Mouse (Mus musculus) spleen, postnatal 10 days (tissue): Measurements from ENCODE around the gene Nat8f3.
"Not testable (repeated sequence)": the region's sequence is repeated elsewhere in the genome, so short reads cannot be mapped to it uniquely, and the experiment has no call there.

Source experiments
- DNase-seq, 2 experiments: peaks; one replicate each; pipeline ENCODE4 v3.0.0; 2021 to 2022; ENCODE audit warnings: low spot score in 2 of 2

The Nat8f3 gene

DNA sequence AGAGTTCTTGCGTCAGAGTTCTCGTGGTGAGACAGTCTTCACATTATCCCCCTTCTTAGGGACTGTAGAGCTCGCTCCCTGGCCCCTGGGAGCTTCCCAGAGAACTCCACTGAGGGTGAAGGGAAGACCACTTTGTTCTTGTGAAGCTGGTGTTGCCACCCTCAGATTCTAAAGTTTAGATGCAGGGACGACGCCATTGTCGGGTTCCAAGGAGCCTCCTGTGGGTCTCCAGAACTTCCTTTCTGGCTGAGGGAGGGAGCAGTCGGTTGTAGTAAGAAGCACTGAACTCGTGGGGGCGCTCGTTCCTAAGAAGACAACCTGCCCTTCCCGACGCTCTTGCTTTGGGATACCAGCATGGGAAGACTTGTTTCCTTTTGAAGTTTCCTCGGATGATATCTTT lies at the start of gene Nat8f3:
Nat8f3 (minus strand) TSS at position 223 of the 400 bp plus-strand sequence.
- peak in 1 of 2 experiments; percentile 18 for DNase-seq

- DNase-seq, result no peak
These were observed 47.8 kb upstream of the Nat8f3 start for GRCm38 (mm10) chr6:85813339-85813738.

- not testable (repeated sequence) for DNase-seq
These were observed 45.5 kb upstream of the Nat8f3 start for GRCm38 (mm10) chr6:85810942-85811537.

DNA sequence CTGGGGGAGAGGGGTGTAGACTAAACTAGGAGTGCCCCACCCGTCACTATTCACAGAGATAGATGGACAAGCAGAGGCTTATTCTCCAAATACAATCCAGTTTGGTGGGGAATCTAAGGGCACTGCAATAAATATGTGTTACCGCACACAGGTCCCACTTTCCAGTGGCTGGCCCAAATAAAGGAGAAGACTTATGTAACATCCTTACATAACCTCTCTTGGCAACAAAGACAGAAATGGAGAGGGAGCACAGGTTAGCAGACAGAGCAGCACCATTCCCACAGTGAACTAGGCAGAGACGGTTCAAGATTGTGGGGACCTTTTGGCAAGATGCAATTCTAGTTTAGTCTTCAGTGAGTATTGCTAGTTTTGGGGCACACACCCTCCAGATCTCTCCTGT lies 45.0 kb upstream of the Nat8f3 start:
- not testable (repeated sequence) for DNase-seq

GRCm38 (mm10) chr6:85809784-85810183 lies 44.2 kb upstream of the Nat8f3 start:
- not testable (repeated sequence) for DNase-seq

DNA sequence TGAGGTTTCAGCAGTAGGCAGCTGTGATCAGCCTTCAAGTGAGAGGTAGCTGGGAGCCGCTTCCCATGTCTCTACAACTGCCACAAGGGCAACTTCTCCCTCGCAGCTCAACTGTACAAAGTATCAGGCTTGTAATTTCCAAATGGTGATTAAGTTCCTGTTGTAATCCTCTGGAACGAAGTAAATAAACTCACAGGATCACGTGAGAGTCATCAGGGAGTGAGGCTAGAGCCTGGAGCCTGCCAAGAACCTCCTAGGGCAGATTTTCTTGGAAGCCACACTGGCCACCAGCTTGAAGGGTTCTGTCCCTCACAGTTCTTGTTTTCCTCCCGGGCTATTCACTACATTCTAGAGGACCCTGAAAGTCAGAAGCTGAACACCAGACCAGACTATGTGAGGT lies 37.6 kb upstream of the Nat8f3 start:
- DNase-seq, result not testable (repeated sequence)

GRCm38 (mm10) chr6:85763127-85764070 lies 2.2 kb downstream of the Nat8f3 start:
- DNase-seq, result not testable (repeated sequence)

DNA sequence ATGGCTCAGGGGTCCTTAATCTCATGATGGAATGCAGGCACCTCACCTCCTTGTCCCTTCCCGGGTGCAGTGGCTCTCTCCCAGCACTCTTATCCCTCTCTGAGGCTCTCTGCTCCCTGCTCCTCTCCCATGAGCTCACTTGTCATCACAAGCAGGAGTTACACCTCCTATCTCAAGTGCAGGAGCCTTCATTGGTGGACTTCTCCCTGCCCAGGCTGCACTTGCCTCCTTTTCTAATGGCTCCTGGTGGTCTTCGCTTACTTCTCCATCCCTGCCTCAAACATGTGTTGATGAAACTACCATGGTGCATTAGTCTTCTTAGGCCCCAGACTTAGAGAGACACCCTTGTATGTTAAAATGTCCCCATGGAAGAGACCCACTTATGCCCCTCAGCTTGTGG lies 2.9 kb downstream of the Nat8f3 start:
- not testable (repeated sequence) for DNase-seq

DNA sequence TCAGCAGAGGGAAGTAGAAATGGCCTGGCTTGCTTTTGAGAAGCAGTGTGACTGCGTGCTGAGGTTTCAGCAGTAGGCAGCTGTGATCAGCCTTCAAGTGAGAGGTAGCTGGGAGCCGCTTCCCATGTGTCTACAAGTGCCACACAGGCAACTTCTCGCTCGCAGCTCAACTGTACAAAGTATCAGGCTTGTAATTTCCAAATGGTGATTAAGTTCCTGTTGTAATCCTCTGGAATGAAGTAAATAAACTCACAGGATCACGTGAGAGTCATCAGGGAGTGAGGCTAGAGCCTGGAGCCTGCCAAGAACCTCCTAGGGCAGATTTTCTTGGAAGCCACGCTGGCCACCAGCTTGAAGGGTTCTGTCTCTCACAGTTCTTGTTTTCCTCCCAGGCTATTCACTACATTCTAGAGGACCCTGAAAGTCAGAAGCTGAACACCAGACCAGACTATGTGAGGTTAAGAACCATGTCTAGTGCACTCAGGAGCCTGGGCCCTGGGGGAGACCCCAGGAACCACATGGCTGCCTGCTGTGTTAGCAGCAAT lies 9.8 kb downstream of the Nat8f3 start:
- DNase-seq, result not testable (repeated sequence)

GRCm38 (mm10) chr6:85713105-85713504 lies 52.4 kb downstream of the Nat8f3 start, which contains the start of gene Nat8f7:
Gene Nat8f7 (minus strand): TSS chr6:85713205.
- DNase-seq, result not testable (repeated sequence)

DNA sequence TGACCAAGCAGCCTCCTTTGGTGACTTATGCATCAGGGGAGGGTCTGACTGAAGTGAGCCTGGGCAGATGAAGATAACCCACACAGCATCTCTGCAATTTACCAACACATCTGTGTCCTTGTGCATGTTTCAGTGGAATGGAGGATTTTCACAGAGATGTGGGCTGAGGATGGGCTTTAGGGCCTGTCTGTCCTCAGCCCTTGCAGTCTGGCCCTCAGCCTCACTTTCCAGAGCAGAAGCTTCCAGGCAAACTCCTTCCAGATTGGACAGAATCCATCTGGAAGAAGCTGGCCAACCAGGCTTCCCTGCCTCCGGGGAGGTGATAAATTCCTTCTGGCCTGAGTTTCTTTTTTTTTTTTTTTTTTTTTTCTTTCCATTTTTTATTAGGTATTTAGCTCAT lies 55.9 kb downstream of the Nat8f3 start:
- not testable (repeated sequence) for DNase-seq

GRCm38 (mm10) chr6:85709206-85709605 lies 56.3 kb downstream of the Nat8f3 start:
- DNase-seq, result not testable (repeated sequence)

GRCm38 (mm10) chr6:85701943-85702342 lies 63.6 kb downstream of the Nat8f3 start:
- DNase-seq, result not testable (repeated sequence)
